Mouse (Mus musculus): ENCODE results near the gene Itga9.

GRCm38 (mm10) chr9:118611111-118611541, 4.6 kb downstream of the Itga9 start:
- no peak for TF ChIP-seq EP300 (IDR thresholded peaks at IDR 0.05; ENCODE audit: low read depth)
- no peak for TF ChIP-seq CTCF (IDR thresholded peaks at IDR 0.05; ENCODE audit: low read depth)

Measured in heart, postnatal 0 days (tissue).